Mouse (Mus musculus) liver, postnatal 0 days (tissue): Measurements from ENCODE around the gene Gm7544. TPM values are rescaled to one million over a fixed set of nuclear protein-coding genes. Genes with fewer than 3 reads are reported as not detected.

ENCODE experiments used
- ATAC-seq: fragments of 200-750 bp; cut with Nextera tagmentation; 2 replicates; pipeline ENCODE4 v1.8.0; 2017; ENCODE audit warnings: mild to moderate bottlenecking, moderate library complexity
- DNase-seq: peaks from one replicate; pipeline ENCODE4 v3.0.0-alpha.2; 2016
- H3K27ac ChIP-seq: fragments of 300-500 bp; sonication (generic); 2 replicates; pipeline ENCODE4 v1.5.1; 2014; ENCODE audit warnings: antibody characterized with exemption, moderate library complexity, mild to moderate bottlenecking, low read depth
- H3K27me3 ChIP-seq: fragments of 300-500 bp; sonication (generic); 2 replicates; pipeline ENCODE4 v1.6.1; 2014; ENCODE audit warnings: low read length, control low read depth, mixed read lengths; ENCODE audit not compliant: insufficient read depth
- H3K36me3 ChIP-seq: fragments of 300-500 bp; sonication (generic); replicated peaks from 2 replicates; pipeline ENCODE4 v1.6.1; 2014; ENCODE audit warnings: mild to moderate bottlenecking, control low read depth, low read length, moderate library complexity, mixed read lengths; ENCODE audit not compliant: insufficient read depth
- H3K4me1 ChIP-seq: fragments of 300-500 bp; sonication (generic); 2 replicates; pipeline ENCODE4 v1.6.1; 2014; ENCODE audit warnings: antibody characterized with exemption, mild to moderate bottlenecking, control low read depth; ENCODE audit not compliant: insufficient read depth
- H3K4me2 ChIP-seq: fragments of 300-500 bp; sonication (generic); 2 replicates; pipeline ENCODE4 v1.6.1; 2014; ENCODE audit warnings: low read depth, mild to moderate bottlenecking, low read length, moderate library complexity, mixed read lengths
- H3K4me3 ChIP-seq: fragments of 300-500 bp; sonication (generic); 2 replicates; pipeline ENCODE4 v1.5.1; 2014; ENCODE audit warnings: low read depth, low read length
- H3K9ac ChIP-seq: fragments of 300-500 bp; sonication (generic); replicated peaks from 2 replicates; pipeline ENCODE4 v1.6.1; 2014; ENCODE audit warnings: mild to moderate bottlenecking, moderate library complexity
- H3K9me3 ChIP-seq: fragments of 300-500 bp; sonication (generic); 2 replicates; pipeline ENCODE4 v1.6.1; 2016; ENCODE audit warnings: mild to moderate bottlenecking, control low read depth, low read length, mixed read lengths
- CTCF ChIP-seq: sonication (generic); IDR thresholded peaks from 2 replicates; pipeline ENCODE4 v1.5.1; 2016; ENCODE audit warnings: antibody characterized with exemption, low read depth
- EP300 ChIP-seq: IDR thresholded peaks from 2 replicates; pipeline ENCODE4 v1.6.1; 2016; ENCODE audit warnings: antibody characterized with exemption, low read depth, mild to moderate bottlenecking
- WGBS: fragments of 180-500 bp; shearing (Covaris S2); extraction: QIAGEN DNeasy Blood & Tissue Kit; methylation state at CpG from one replicate; pipeline ENCODE4 v1.1.7; 2014; ENCODE audit not compliant: insufficient replicate concordance; 5-methylcytosine and 5-hydroxymethylcytosine counted together
- polyA plus RNA-seq: library from polyadenylated mRNA; unstranded; fragments of >200 nt; fragmentation: Nextera tagmentation; extraction: Ambion mirVana; gene quantifications from 2 replicates; pipeline ENCODE4 v1.2.1, GENCODE M21; 2015

The Gm7544 gene
- polyA plus RNA-seq, 1 experiment from 2014 or later: not detected

GRCm38 (mm10) chr1:82986738-82987137, 30.9 kb upstream of the Gm7544 start:
- Histone ChIP-seq H3K4me3 (no peak overlapping the region), H3K27me3 (no peaks in the 10 kb centered on the region), H3K4me2 (no peak overlapping the region), H3K4me1 (no peaks in the 10 kb centered on the region), H3K9ac (no peak overlapping the region), H3K27ac (no peak overlapping the region), H3K36me3 (no peaks in the 10 kb centered on the region), H3K9me3 (no peaks in the 10 kb centered on the region)
- DNase-seq: no peak
- no peak for ATAC-seq
- TF ChIP-seq CTCF (no peak), EP300 (no peak)
- 79% methylated on average over 6 of the region's 6 CpGs for WGBS

- Histone ChIP-seq H3K27ac (no peak overlapping the region), H3K9me3 (no peaks in the 10 kb centered on the region), H3K36me3 (no peaks in the 10 kb centered on the region), H3K27me3 (no peaks in the 10 kb centered on the region), H3K4me3 (no peak overlapping the region), H3K9ac (no peak overlapping the region), H3K4me2 (no peak overlapping the region), H3K4me1 (no peaks in the 10 kb centered on the region)
- TF ChIP-seq CTCF: no peak
- no peak for TF ChIP-seq EP300
- DNase-seq (no peak), ATAC-seq (no peak)
Measured at GRCm38 (mm10) chr1:82977840-82978239, 22.0 kb upstream of the Gm7544 start.

- Histone ChIP-seq H3K4me2 (no peak overlapping the region), H3K9ac (no peak overlapping the region), H3K36me3 (no peaks in the 10 kb centered on the region), H3K27me3 (no peaks in the 10 kb centered on the region), H3K27ac (no peak overlapping the region), H3K4me3 (no peak overlapping the region), H3K9me3 (no peaks in the 10 kb centered on the region), H3K4me1 (no peaks in the 10 kb centered on the region)
- 38% methylated on average over 5 of the region's 5 CpGs for WGBS
- TF ChIP-seq EP300: no peak
- no peak for TF ChIP-seq CTCF
- DNase-seq: no peak
- no peak for ATAC-seq
Measured at GRCm38 (mm10) chr1:82975750-82976149, 19.9 kb upstream of the Gm7544 start.

- no peak overlapping the region for H3K4me2 ChIP-seq
- DNase-seq (no peak), ATAC-seq (peak; percentile 68)
- H3K4me1 ChIP-seq: no peaks in the 10 kb centered on the region
- TF ChIP-seq CTCF (no peak), EP300 (peak; percentile 62)
- H3K27ac ChIP-seq: no peak overlapping the region
- 36% methylated on average over 9 of the region's 9 CpGs for WGBS
- no peak overlapping the region for H3K9ac ChIP-seq
- no peaks in the 10 kb centered on the region for H3K36me3 ChIP-seq
- H3K4me3 ChIP-seq: no peak overlapping the region
- no peaks in the 10 kb centered on the region for H3K27me3 ChIP-seq
- no peaks in the 10 kb centered on the region for H3K9me3 ChIP-seq
Measured at GRCm38 (mm10) chr1:82974342-82974741, 18.5 kb upstream of the Gm7544 start.

GRCm38 (mm10) chr1:82973901-82974300, 18.1 kb upstream of the Gm7544 start:
- no peak for TF ChIP-seq CTCF
- no peak for TF ChIP-seq EP300
- Histone ChIP-seq H3K36me3 (no peaks in the 10 kb centered on the region), H3K4me2 (no peak overlapping the region), H3K4me3 (no peak overlapping the region), H3K4me1 (no peaks in the 10 kb centered on the region), H3K27me3 (no peaks in the 10 kb centered on the region), H3K27ac (no peak overlapping the region), H3K9ac (no peak overlapping the region), H3K9me3 (no peaks in the 10 kb centered on the region)
- ATAC-seq: no peak
- 42% methylated on average over 6 of the region's 6 CpGs for WGBS
- DNase-seq: no peak

DNA sequence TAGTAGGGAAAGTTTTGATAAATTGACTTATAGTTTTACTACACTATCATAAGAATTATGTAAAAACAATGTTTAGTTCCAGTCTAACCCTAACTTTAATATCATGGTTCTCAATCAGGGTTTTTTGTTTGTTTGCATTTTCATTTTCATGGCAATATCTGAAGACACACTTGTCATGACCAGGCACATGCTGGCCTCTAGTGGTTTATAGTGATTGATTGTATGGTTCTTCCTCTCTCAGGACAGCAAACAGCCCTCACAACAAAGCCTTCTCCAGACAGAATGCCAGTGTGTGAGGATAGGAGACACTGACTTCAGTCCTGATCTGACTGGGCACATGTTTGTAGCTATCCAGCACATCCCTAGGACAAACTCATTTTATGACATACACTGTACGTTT, 17.4 kb upstream of the Gm7544 start:
- H3K27ac ChIP-seq: no peak overlapping the region
- no peak overlapping the region for H3K9ac ChIP-seq
- ATAC-seq (no peak), DNase-seq (no peak)
- no peak for TF ChIP-seq EP300
- peak; percentile 23; the same call in 1 of the 2 replicates for TF ChIP-seq CTCF
- no peaks in the 10 kb centered on the region for H3K9me3 ChIP-seq
- H3K27me3 ChIP-seq: no peaks in the 10 kb centered on the region
- no peaks in the 10 kb centered on the region for H3K36me3 ChIP-seq
- no peak overlapping the region for H3K4me3 ChIP-seq
- no peaks in the 10 kb centered on the region for H3K4me1 ChIP-seq
- WGBS: 78% methylated on average over 1 of the region's 1 CpGs
- no peak overlapping the region for H3K4me2 ChIP-seq

GRCm38 (mm10) chr1:82972046-82972445, 16.2 kb upstream of the Gm7544 start:
- no peaks in the 10 kb centered on the region for H3K36me3 ChIP-seq
- peak; percentile 76 for ATAC-seq
- no peak overlapping the region for H3K4me2 ChIP-seq
- no peak overlapping the region for H3K4me3 ChIP-seq
- H3K27ac ChIP-seq: no peak overlapping the region
- TF ChIP-seq EP300 (peak; percentile 23; the same call in 1 of the 2 replicates), CTCF (no peak)
- no peaks in the 10 kb centered on the region for H3K9me3 ChIP-seq
- no peak for DNase-seq
- H3K27me3 ChIP-seq: no peaks in the 10 kb centered on the region
- WGBS: 27% methylated on average over 4 of the region's 4 CpGs
- no peak overlapping the region for H3K9ac ChIP-seq
- H3K4me1 ChIP-seq: no peaks in the 10 kb centered on the region
